Mouse (Mus musculus) myocyte (in vitro differentiated cells): ENCODE data around the gene Ldb1. TPM values are rescaled to one million over a fixed set of nuclear protein-coding genes. Genes with fewer than 3 reads are reported as not detected.

Experiments used
- H3K27me3 ChIP-seq: one replicate; pipeline ENCODE4 v1.6.1; 2011; ENCODE audit not compliant: control insufficient read depth, insufficient read depth, insufficient read length
- H3K36me3 ChIP-seq: one replicate; pipeline ENCODE4 v1.6.1; 2011; ENCODE audit not compliant: control insufficient read depth, insufficient read depth
- H3K4me2 ChIP-seq: one replicate; pipeline ENCODE4 v1.6.1; 2011; ENCODE audit warnings: low read depth, control low read depth
- H3K4me3 ChIP-seq: one replicate; pipeline ENCODE4 v1.5.1; 2011; ENCODE audit warnings: mild to moderate bottlenecking, control low read depth, moderate library complexity
- H3K79me2 ChIP-seq: one replicate; pipeline ENCODE4 v1.6.1; 2011; ENCODE audit not compliant: control insufficient read depth, insufficient read depth
- H3ac ChIP-seq: one replicate; pipeline ENCODE4 v1.6.1; 2011; ENCODE audit not compliant: control insufficient read depth, insufficient read length
- CEBPB ChIP-seq: IDR thresholded peaks from 2 replicates; pipeline ENCODE4 v1.6.1; 2011; ENCODE audit warnings: mild to moderate bottlenecking, moderate library complexity; ENCODE audit not compliant: poor library complexity, insufficient read depth, severe bottlenecking
- E2F4 ChIP-seq: IDR thresholded peaks from one replicate; pipeline ENCODE4 v1.6.1; 2011; ENCODE audit warnings: mild to moderate bottlenecking, control low read depth, moderate library complexity; ENCODE audit not compliant: insufficient read depth
- MAX ChIP-seq: IDR thresholded peaks from one replicate; pipeline ENCODE4 v1.6.1; 2011; ENCODE audit warnings: low read depth, mild to moderate bottlenecking, control low read depth
- MYOD1 ChIP-seq, 3 experiments: IDR thresholded peaks; one replicate each; pipeline ENCODE4 v1.6.1; 2011; ENCODE audit warnings: control low read depth in 2 of 3, low read depth in 2 of 3, mild to moderate bottlenecking in 2 of 3, moderate library complexity in 1 of 3; ENCODE audit not compliant: insufficient read length in 2 of 3, control insufficient read depth in 1 of 3
- MYOG ChIP-seq, 3 experiments: IDR thresholded peaks; one replicate each; pipeline ENCODE4 v1.6.1; 2011; ENCODE audit warnings: control low read depth in 2 of 3, low read depth in 2 of 3, mild to moderate bottlenecking in 2 of 3; ENCODE audit not compliant: insufficient read length in 2 of 3, control insufficient read depth in 1 of 3, insufficient read depth in 1 of 3
- POLR2A ChIP-seq: IDR thresholded peaks from one replicate; pipeline ENCODE4 v1.6.1; 2011; ENCODE audit warnings: low read depth, mild to moderate bottlenecking, control low read depth, moderate library complexity; ENCODE audit not compliant: insufficient read length
- POLR2AphosphoS2 ChIP-seq: IDR thresholded peaks from one replicate; pipeline ENCODE4 v1.6.1; 2011; ENCODE audit warnings: low read depth, control low read depth; ENCODE audit not compliant: insufficient read length
- REST ChIP-seq: IDR thresholded peaks from one replicate; pipeline ENCODE4 v1.6.1; 2011; ENCODE audit warnings: mild to moderate bottlenecking, control low read depth, moderate library complexity; ENCODE audit not compliant: insufficient read depth, insufficient read length
- SRF ChIP-seq: IDR thresholded peaks from one replicate; pipeline ENCODE4 v1.6.1; 2011; ENCODE audit warnings: low read depth; ENCODE audit not compliant: control insufficient read depth, insufficient read length
- TCF12 ChIP-seq: IDR thresholded peaks from one replicate; pipeline ENCODE4 v1.6.1; 2011; ENCODE audit warnings: mild to moderate bottlenecking, control low read depth; ENCODE audit not compliant: poor library complexity, insufficient read depth, severe bottlenecking
- TCF3 ChIP-seq: IDR thresholded peaks from one replicate; pipeline ENCODE4 v1.6.1; 2011; ENCODE audit warnings: low read depth, control low read depth; ENCODE audit not compliant: insufficient read length
- USF1 ChIP-seq: IDR thresholded peaks from one replicate; pipeline ENCODE4 v1.6.1; 2011; ENCODE audit warnings: low read depth, mild to moderate bottlenecking, control low read depth, moderate library complexity
- polyA plus RNA-seq: library from polyadenylated mRNA; unstranded; fragments of >200 nt; fragmentation: generic; extraction: Trizol; gene quantifications from one replicate; pipeline ENCODE4 v1.2.1, GENCODE M21; 2012; ENCODE audit warnings: missing spikeins

Ldb1 gene
- polyA plus RNA-seq, 1 experiment: 68.7 TPM

- peaks cover 62% of the 10 kb centered on the region for H3K79me2 ChIP-seq
- no peak overlapping the region for H3ac ChIP-seq
- H3K27me3 ChIP-seq: no peaks in the 10 kb centered on the region
- peak overlapping the region; percentile 68 for H3K4me3 ChIP-seq
- peak overlapping the region; percentile 86 for H3K4me2 ChIP-seq
- TF ChIP-seq TCF12 (no peak), POLR2A (peak; percentile 76), TCF3 (no peak), MYOD1 (IDR thresholded peaks at IDR 0.05; ENCODE audit: control insufficient read depth in 1 of 3, insufficient read length in 2 of 3, low read depth in 2 of 3) (no peak), USF1 (no peak), REST (no peak), SRF (no peak), POLR2AphosphoS2 (peak; percentile 72), MYOG (IDR thresholded peaks at IDR 0.05; ENCODE audit: control insufficient read depth in 1 of 3, insufficient read depth in 1 of 3, insufficient read length in 2 of 3, low read depth in 2 of 3) (no peak), MAX (no peak), CEBPB (no peak), E2F4 (no peak)
- H3K36me3 ChIP-seq: no peaks in the 10 kb centered on the region
These were observed 2.5 kb downstream of the Ldb1 start for GRCm38 (mm10) chr19:46042476-46043011.

GRCm38 (mm10) chr19:46041933-46042475, 3.0 kb downstream of the Ldb1 start:
- no peak for TF ChIP-seq TCF12
- TF ChIP-seq MYOD1 (IDR thresholded peaks at IDR 0.05; ENCODE audit: control insufficient read depth in 1 of 3, insufficient read length in 2 of 3, low read depth in 2 of 3): no peak
- TF ChIP-seq POLR2A: no peak
- no peak for TF ChIP-seq SRF
- no peak for TF ChIP-seq E2F4
- Histone ChIP-seq H3K4me3 (peak overlapping the region; percentile 68), H3K27me3 (no peaks in the 10 kb centered on the region), H3K79me2 (peaks cover 68% of the 10 kb centered on the region), H3K4me2 (peak overlapping the region; percentile 86), H3K36me3 (no peaks in the 10 kb centered on the region), H3ac (no peak overlapping the region)

GRCm38 (mm10) chr19:46041299-46041932, 3.6 kb downstream of the Ldb1 start:
- no peaks in the 10 kb centered on the region for H3K27me3 ChIP-seq
- TF ChIP-seq REST (no peak), USF1 (no peak), TCF12 (no peak), E2F4 (no peak)
- H3K79me2 ChIP-seq: peaks cover 74% of the 10 kb centered on the region
- H3K36me3 ChIP-seq: no peaks in the 10 kb centered on the region
- H3ac ChIP-seq: no peak overlapping the region
- peak overlapping the region; percentile 86 for H3K4me2 ChIP-seq
- H3K4me3 ChIP-seq: peak overlapping the region; percentile 68

DNA sequence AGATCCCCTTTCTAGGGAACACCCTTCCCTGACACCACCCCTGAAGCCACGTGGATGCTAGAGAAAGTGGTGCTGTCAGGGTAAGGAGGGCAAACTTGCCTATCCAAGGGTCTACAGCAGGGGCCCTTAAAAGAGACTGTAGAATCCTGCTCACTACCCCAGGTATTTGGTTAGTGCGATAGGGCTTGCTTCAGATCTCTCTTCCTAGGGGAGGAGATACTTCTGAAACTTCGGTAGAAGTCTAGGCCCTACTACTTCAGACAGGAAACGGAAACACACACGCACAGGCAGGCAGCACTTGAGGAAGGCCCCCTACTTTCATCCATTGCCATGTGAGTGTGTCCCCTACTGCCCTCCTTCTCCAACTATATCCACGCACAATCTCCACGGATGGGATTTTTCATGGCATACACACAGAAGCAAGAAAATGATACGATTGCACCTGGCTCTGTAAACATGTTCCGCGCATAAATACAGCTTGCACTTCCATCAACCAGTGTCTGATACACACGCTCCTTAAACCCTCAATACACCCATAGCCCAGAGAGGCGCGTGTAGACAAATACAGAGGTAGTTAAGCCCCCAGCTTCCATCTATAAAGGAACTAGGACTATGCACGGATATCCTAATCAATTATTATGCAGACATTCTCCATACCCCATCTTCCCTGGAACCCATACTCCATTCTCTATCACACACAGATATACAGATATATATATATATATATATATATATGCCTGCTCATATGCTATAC, 4.7 kb downstream of the Ldb1 start:
- peak overlapping the region; percentile 42 for H3K4me3 ChIP-seq
- H3K79me2 ChIP-seq: peaks cover 80% of the 10 kb centered on the region
- TF ChIP-seq TCF12: no peak
- TF ChIP-seq USF1: no peak
- TF ChIP-seq POLR2A: no peak
- TF ChIP-seq SRF: no peak
- no peak for TF ChIP-seq MYOG (IDR thresholded peaks at IDR 0.05; ENCODE audit: control insufficient read depth in 1 of 3, insufficient read depth in 1 of 3, insufficient read length in 2 of 3, low read depth in 2 of 3)
- H3K36me3 ChIP-seq: peaks cover 7% of the 10 kb centered on the region
- no peaks in the 10 kb centered on the region for H3K27me3 ChIP-seq
- no peak overlapping the region for H3ac ChIP-seq
- peak overlapping the region; percentile 86 for H3K4me2 ChIP-seq

- H3K36me3 ChIP-seq: peaks cover 15% of the 10 kb centered on the region
- peak overlapping the region; percentile 42 for H3K4me3 ChIP-seq
- H3ac ChIP-seq: peak overlapping the region; percentile 4
- no peak for TF ChIP-seq MYOG (IDR thresholded peaks at IDR 0.05; ENCODE audit: control insufficient read depth in 1 of 3, insufficient read depth in 1 of 3, insufficient read length in 2 of 3, low read depth in 2 of 3)
- TF ChIP-seq POLR2A: peak; percentile 93
- TF ChIP-seq REST: peak; percentile 42
- TF ChIP-seq POLR2AphosphoS2: peak; percentile 83
- no peaks in the 10 kb centered on the region for H3K27me3 ChIP-seq
- H3K4me2 ChIP-seq: peak overlapping the region; percentile 86
- peaks cover 79% of the 10 kb centered on the region for H3K79me2 ChIP-seq
These were observed 5.5 kb downstream of the Ldb1 start for GRCm38 (mm10) chr19:46039478-46039877.
